Mouse (Mus musculus) embryonic facial prominence, embryonic 13.5 days (tissue): ENCODE data around the gene Elmsan1. TPM values are rescaled to one million over a fixed set of nuclear protein-coding genes. Genes with fewer than 3 reads are reported as not detected.
A peak's percentile ranks its signal among the peaks of the same experiment; 100 is the strongest.
"Not testable (repeated sequence)": the region's sequence is repeated elsewhere in the genome, so short reads cannot be mapped to it uniquely, and the experiment has no call there.

ENCODE experiments used
- ATAC-seq: fragments of 200-750 bp; cut with Nextera tagmentation; 2 replicates; pipeline ENCODE4 v1.8.0; 2017; ENCODE audit warnings: low read depth; ENCODE audit not compliant: insufficient number of reproducible peaks, insufficient read depth, low FRiP score, low TSS enrichment
- H3K27ac ChIP-seq: fragments of 300-500 bp; sonication (generic); 2 replicates; pipeline ENCODE4 v1.5.1; 2015; ENCODE audit warnings: moderate library complexity, mild to moderate bottlenecking, inconsistent platforms
- H3K27me3 ChIP-seq: fragments of 300-500 bp; sonication (generic); 2 replicates; pipeline ENCODE4 v1.6.1; 2015; ENCODE audit warnings: mild to moderate bottlenecking, inconsistent platforms
- H3K36me3 ChIP-seq: fragments of 300-500 bp; sonication (generic); 2 replicates; pipeline ENCODE4 v1.6.1; 2015; ENCODE audit warnings: mild to moderate bottlenecking, inconsistent platforms
- H3K4me1 ChIP-seq: fragments of 300-500 bp; sonication (generic); 2 replicates; pipeline ENCODE4 v1.6.1; 2015; ENCODE audit warnings: inconsistent platforms
- H3K4me2 ChIP-seq: fragments of 300-500 bp; sonication (generic); 2 replicates; pipeline ENCODE4 v1.6.1; 2015; ENCODE audit warnings: moderate library complexity, mild to moderate bottlenecking, inconsistent platforms
- H3K4me3 ChIP-seq: fragments of 300-500 bp; sonication (generic); 2 replicates; pipeline ENCODE4 v1.5.1; 2015; ENCODE audit warnings: mild to moderate bottlenecking, inconsistent platforms
- H3K9ac ChIP-seq: fragments of 300-500 bp; sonication (generic); 2 replicates; pipeline ENCODE4 v1.6.1; 2015; ENCODE audit warnings: mild to moderate bottlenecking, inconsistent platforms
- H3K9me3 ChIP-seq: fragments of 300-500 bp; sonication (generic); 2 replicates; pipeline ENCODE4 v1.6.1; 2016; ENCODE audit warnings: inconsistent platforms
- WGBS: fragments of 180-500 bp; shearing (Covaris S2); methylation state at CpG from one replicate; pipeline ENCODE4 v1.1.7; 2015; ENCODE audit warnings: mixed read lengths; 5-methylcytosine and 5-hydroxymethylcytosine counted together
- polyA plus RNA-seq: library from polyadenylated mRNA; unstranded; fragments of >200 nt; fragmentation: Nextera tagmentation; extraction: Ambion mirVana; gene quantifications from 2 replicates; pipeline ENCODE4 v1.2.1, GENCODE M21; 2015

Gene Elmsan1
- polyA plus RNA-seq = 9.9 and 11.1 TPM in 2 replicates

GRCm38 (mm10) chr12:84218289-84219120 is at the start of gene Elmsan1:
Gene Elmsan1 (minus strand): TSS chr12:84218881.
- 0 out of 2 replicates have a peak, but pooled peaks cover 8% of the 10 kb centered on the region for H3K36me3 ChIP-seq
- peak within 1 kb of the TSS; percentile 86 for H3K4me3 ChIP-seq
- ATAC-seq = peak; percentile 83
- H3K27ac ChIP-seq = peak within 1 kb of the TSS; percentile 94
- WGBS = under 1% methylated on average over 82 of the region's 82 CpGs
- no peaks in the 10 kb centered on the region for H3K9me3 ChIP-seq
- peak within 1 kb of the TSS; percentile 84 for H3K4me2 ChIP-seq
- H3K27me3 ChIP-seq = no peaks in the 10 kb centered on the region
- peak within 1 kb of the TSS; percentile 91 for H3K9ac ChIP-seq
- peaks cover 50% of the 10 kb centered on the region for H3K4me1 ChIP-seq

GRCm38 (mm10) chr12:84267264-84267663 is 48.6 kb upstream of the Elmsan1 start:
- ATAC-seq = 0 out of 2 replicates have a peak, but pooled peaks have one; percentile 15
- no peaks in the 10 kb centered on the region for H3K9me3 ChIP-seq
- H3K9ac ChIP-seq = no peak overlapping the region
- H3K4me1 ChIP-seq = no peaks in the 10 kb centered on the region
- WGBS = 54% methylated on average over 2 of the region's 2 CpGs
- H3K27ac ChIP-seq = no peak overlapping the region
- no peak overlapping the region for H3K4me3 ChIP-seq
- no peaks in the 10 kb centered on the region for H3K36me3 ChIP-seq
- no peak overlapping the region for H3K4me2 ChIP-seq
- no peaks in the 10 kb centered on the region for H3K27me3 ChIP-seq

GRCm38 (mm10) chr12:84260363-84260762 is 41.7 kb upstream of the Elmsan1 start:
- Histone ChIP-seq H3K27me3 (no peaks in the 10 kb centered on the region), H3K4me1 (no peaks in the 10 kb centered on the region), H3K4me3 (no peak overlapping the region), H3K9me3 (no peaks in the 10 kb centered on the region), H3K4me2 (no peak overlapping the region), H3K9ac (no peak overlapping the region), H3K27ac (no peak overlapping the region), H3K36me3 (no peaks in the 10 kb centered on the region)
- no peak for ATAC-seq
- WGBS = 75% methylated on average over 7 of the region's 7 CpGs

GRCm38 (mm10) chr12:84254886-84255285 is 36.2 kb upstream of the Elmsan1 start:
- Histone ChIP-seq H3K36me3 (no peaks in the 10 kb centered on the region), H3K9ac (no peak overlapping the region), H3K27ac (no peak overlapping the region), H3K27me3 (no peaks in the 10 kb centered on the region), H3K9me3 (no peaks in the 10 kb centered on the region), H3K4me3 (no peak overlapping the region), H3K4me2 (no peak overlapping the region), H3K4me1 (no peaks in the 10 kb centered on the region)
- no peak for ATAC-seq
- WGBS = 65% methylated on average over 5 of the region's 5 CpGs

- Histone ChIP-seq H3K9me3 (no peaks in the 10 kb centered on the region), H3K4me2 (no peak overlapping the region), H3K27me3 (no peaks in the 10 kb centered on the region), H3K36me3 (no peaks in the 10 kb centered on the region), H3K27ac (no peak overlapping the region), H3K4me3 (no peak overlapping the region), H3K9ac (no peak overlapping the region), H3K4me1 (no peaks in the 10 kb centered on the region)
- 86% methylated on average over 5 of the region's 5 CpGs for WGBS
- no peak for ATAC-seq
These were observed 34.1 kb upstream of the Elmsan1 start for GRCm38 (mm10) chr12:84252811-84253210.

- no peak overlapping the region for H3K27ac ChIP-seq
- 8% methylated on average over 3 of the region's 3 CpGs for WGBS
- no peak for ATAC-seq
- H3K4me1 ChIP-seq = no peaks in the 10 kb centered on the region
- H3K9me3 ChIP-seq = no peaks in the 10 kb centered on the region
- H3K9ac ChIP-seq = no peak overlapping the region
- no peaks in the 10 kb centered on the region for H3K36me3 ChIP-seq
- H3K4me2 ChIP-seq = no peak overlapping the region
- no peaks in the 10 kb centered on the region for H3K27me3 ChIP-seq
- no peak overlapping the region for H3K4me3 ChIP-seq
These were observed 30.5 kb upstream of the Elmsan1 start for GRCm38 (mm10) chr12:84249217-84249616.

GRCm38 (mm10) chr12:84245683-84246082 is 27.0 kb upstream of the Elmsan1 start:
- Histone ChIP-seq H3K9me3 (no peaks in the 10 kb centered on the region), H3K4me2 (no peak overlapping the region), H3K27ac (no peak overlapping the region), H3K4me3 (no peak overlapping the region), H3K9ac (no peak overlapping the region), H3K36me3 (no peaks in the 10 kb centered on the region), H3K27me3 (no peaks in the 10 kb centered on the region), H3K4me1 (no peaks in the 10 kb centered on the region)
- WGBS = 67% methylated on average over 5 of the region's 5 CpGs
- no peak for ATAC-seq

- Histone ChIP-seq H3K9ac (no peak overlapping the region), H3K4me1 (peaks cover 10% of the 10 kb centered on the region; the same call in 1 of the 2 replicates), H3K27me3 (no peaks in the 10 kb centered on the region), H3K4me2 (no peak overlapping the region), H3K9me3 (no peaks in the 10 kb centered on the region), H3K4me3 (no peak overlapping the region), H3K27ac (no peak overlapping the region), H3K36me3 (no peaks in the 10 kb centered on the region)
- ATAC-seq = no peak
- WGBS = 81% methylated on average over 7 of the region's 7 CpGs
These were observed 24.5 kb upstream of the Elmsan1 start for GRCm38 (mm10) chr12:84243076-84243770.

GRCm38 (mm10) chr12:84237036-84237435 is 18.4 kb upstream of the Elmsan1 start:
- not testable (repeated sequence) for ATAC-seq, H3K27me3 ChIP-seq, H3K9me3 ChIP-seq, H3K27ac ChIP-seq, H3K36me3 ChIP-seq, H3K4me3 ChIP-seq, H3K9ac ChIP-seq, H3K4me1 ChIP-seq, H3K4me2 ChIP-seq
- 93% methylated on average over 5 of the region's 5 CpGs for WGBS

- Histone ChIP-seq H3K9ac (no peak overlapping the region), H3K27me3 (no peaks in the 10 kb centered on the region), H3K4me2 (no peak overlapping the region), H3K4me1 (peaks cover 10% of the 10 kb centered on the region; the same call in 1 of the 2 replicates), H3K9me3 (no peaks in the 10 kb centered on the region), H3K36me3 (no peaks in the 10 kb centered on the region), H3K4me3 (no peak overlapping the region), H3K27ac (no peak overlapping the region)
- ATAC-seq = peak; percentile 26; the same call in 1 of the 2 replicates
- 68% methylated on average over 10 of the region's 10 CpGs for WGBS
These were observed 17.5 kb upstream of the Elmsan1 start for GRCm38 (mm10) chr12:84235981-84236752.

- H3K4me3 ChIP-seq = no peak overlapping the region
- ATAC-seq = no peak
- WGBS = 93% methylated on average over 6 of the region's 6 CpGs
- H3K4me2 ChIP-seq = no peak overlapping the region
- no peak overlapping the region for H3K27ac ChIP-seq
- no peaks in the 10 kb centered on the region for H3K9me3 ChIP-seq
- H3K36me3 ChIP-seq = no peaks in the 10 kb centered on the region
- H3K4me1 ChIP-seq = peaks cover 10% of the 10 kb centered on the region; the same call in 1 of the 2 replicates
- H3K27me3 ChIP-seq = no peaks in the 10 kb centered on the region
- H3K9ac ChIP-seq = no peak overlapping the region
These were observed 16.9 kb upstream of the Elmsan1 start for GRCm38 (mm10) chr12:84235577-84235976.
